ENCODE assay signal across 9 mouse cellular contexts in genomic region chr10:95643696-95644360, GRCm38 (mm10). TPM values are rescaled to one million over a fixed set of nuclear protein-coding genes. Genes with fewer than 3 reads are reported as not detected.
DNase-seq lines count a peak whose midpoint lies in the region; ATAC-seq and TF ChIP-seq lines count a peak whose summit lies in the region.
"Had no signal": no experiment of that assay in that cellular context is flagged by ENCODE, and none has a peak within 500 bp of the region (broad histone marks: within the 10 kb centered on the region; RNA-seq: fewer than 3 reads in every experiment).

No protein-coding gene starts in this region.

- peak overlapping the region; percentile 94 for H3K27ac ChIP-seq in liver, adult 2 months (replicated peaks; ENCODE audit: insufficient read depth, low read depth, low read length)
- peak overlapping the region; percentile 36 for H3K27ac ChIP-seq in heart, embryonic 13.5 days (replicated peaks)
- peak overlapping the region; percentile 79 for H3K27ac ChIP-seq in liver, postnatal 0 days (ENCODE audit: low read depth)
- H3K27ac ChIP-seq in thymus, adult 2 months (ENCODE audit: control insufficient read depth, insufficient read depth, low read length), result no peak overlapping the region
- H3K27ac ChIP-seq: hindbrain, embryonic 15.5 days had no signal

- ATAC-seq in heart, embryonic 13.5 days (ENCODE audit: extremely low read depth, insufficient number of reproducible peaks, low FRiP score, low TSS enrichment), result no peak
- ATAC-seq in liver, postnatal 0 days, result peak; percentile 93
- ATAC-seq in megakaryocyte, adult 5-6 weeks (ENCODE audit: poor library complexity, severe bottlenecking), result no peak

- no peak for TF ChIP-seq POLR2A in liver, adult 2 months (IDR thresholded peaks at IDR 0.05; ENCODE audit: extremely low read depth, insufficient read depth, low read length)
- no peak for TF ChIP-seq POLR2A in thymus, adult 2 months (IDR thresholded peaks at IDR 0.05; ENCODE audit: control insufficient read depth, extremely low read depth, insufficient read depth, low read length, poor library complexity)

- peak overlapping the region; percentile 43 for H3K9ac ChIP-seq in liver, adult 2 months (ENCODE audit: low read depth, low read length)
- no peak overlapping the region for H3K9ac ChIP-seq in heart, embryonic 13.5 days
- 0 out of 2 replicates have a peak overlapping the region, but pooled peaks have one; percentile 5 for H3K9ac ChIP-seq in liver, postnatal 0 days (replicated peaks)
- H3K9ac ChIP-seq: hindbrain, embryonic 15.5 days had no signal

- H3K4me3 ChIP-seq in liver, adult 2 months (ENCODE audit: insufficient read depth, low read depth, low read length), result no peak overlapping the region
- no peak overlapping the region for H3K4me3 ChIP-seq in heart, embryonic 13.5 days
- no peak overlapping the region for H3K4me3 ChIP-seq in liver, postnatal 0 days (ENCODE audit: low read depth, low read length)
- no peak overlapping the region for H3K4me3 ChIP-seq in thymus, adult 2 months (ENCODE audit: control insufficient read depth, insufficient read depth, low read length)
- H3K4me3 ChIP-seq: hindbrain, embryonic 15.5 days had no signal

- H3K79me2 ChIP-seq in liver, adult 2 months (ENCODE audit: control insufficient read depth, insufficient read depth, low read length), result no peaks in the 10 kb centered on the region

- no peak for TF ChIP-seq CTCF in liver, adult 2 months (IDR thresholded peaks at IDR 0.05; ENCODE audit: low read depth, low read length)
- no peak for TF ChIP-seq CTCF in liver, postnatal 0 days (IDR thresholded peaks at IDR 0.05; ENCODE audit: low read depth)
- no peak for TF ChIP-seq CTCF in thymus, adult 2 months (IDR thresholded peaks at IDR 0.05; ENCODE audit: borderline replicate concordance, control insufficient read depth, extremely low read depth, insufficient read depth, low read length, poor library complexity)

- H3K27me3 ChIP-seq in liver, adult 2 months (ENCODE audit: control insufficient read depth, insufficient read depth, low read length), result no peaks in the 10 kb centered on the region
- no peaks in the 10 kb centered on the region for H3K27me3 ChIP-seq in heart, embryonic 13.5 days (replicated peaks)
- no peaks in the 10 kb centered on the region for H3K27me3 ChIP-seq in liver, postnatal 0 days (ENCODE audit: insufficient read depth, low read length)
- H3K27me3 ChIP-seq in thymus, adult 2 months (ENCODE audit: control insufficient read depth, insufficient read depth, low read length), result no peaks in the 10 kb centered on the region
- H3K27me3 ChIP-seq: hindbrain, embryonic 15.5 days had no signal

- DNase-seq in liver, adult 2 months (ENCODE audit: extremely low read depth, low read depth, low spot score), result peak; percentile 98
- DNase-seq in liver (no peak), adipocyte (ENCODE audit: low spot score) (peak; percentile 91)
- DNase-seq in liver, postnatal 0 days, result peak; percentile 32
- no peak for DNase-seq in thymus, adult 2 months
- no peak for DNase-seq in left cerebral cortex, adult 11 months (ENCODE audit: low spot score)

- no peak overlapping the region for H3K4me2 ChIP-seq in heart, embryonic 13.5 days
- H3K4me2 ChIP-seq in liver, postnatal 0 days (ENCODE audit: low read depth, low read length), result no peak overlapping the region
- H3K4me2 ChIP-seq: hindbrain, embryonic 15.5 days had no signal

- peaks cover 8% of the 10 kb centered on the region; the same call in 1 of the 2 replicates for H3K4me1 ChIP-seq in liver, adult 2 months (ENCODE audit: control insufficient read depth, insufficient read depth, low read length)
- peaks cover 16% of the 10 kb centered on the region for H3K4me1 ChIP-seq in heart, embryonic 13.5 days
- no peaks in the 10 kb centered on the region; the same call in 1 of the 2 replicates for H3K4me1 ChIP-seq in liver, postnatal 0 days (ENCODE audit: insufficient read depth)
- H3K4me1 ChIP-seq in thymus, adult 2 months (replicated peaks; ENCODE audit: control insufficient read depth, insufficient read depth, low read length), result no peaks in the 10 kb centered on the region
- H3K4me1 ChIP-seq: hindbrain, embryonic 15.5 days had no signal

- H3K9me3 ChIP-seq in heart, embryonic 13.5 days, result no peaks in the 10 kb centered on the region
- no peaks in the 10 kb centered on the region for H3K9me3 ChIP-seq in liver, postnatal 0 days (ENCODE audit: low read length)
- H3K9me3 ChIP-seq: hindbrain, embryonic 15.5 days had no signal

- H3K36me3 ChIP-seq in liver, adult 2 months (ENCODE audit: control insufficient read depth, insufficient read depth, low read length), result no peaks in the 10 kb centered on the region
- H3K36me3 ChIP-seq in heart, embryonic 13.5 days, result no peaks in the 10 kb centered on the region
- H3K36me3 ChIP-seq in liver, postnatal 0 days (replicated peaks; ENCODE audit: insufficient read depth, low read length), result no peaks in the 10 kb centered on the region
- no peaks in the 10 kb centered on the region for H3K36me3 ChIP-seq in thymus, adult 2 months (ENCODE audit: control insufficient read depth, insufficient read depth, low read length)
- H3K36me3 ChIP-seq: hindbrain, embryonic 15.5 days had no signal

- peak; percentile 63; the same call in 1 of the 2 replicates for TF ChIP-seq EP300 in liver, postnatal 0 days (IDR thresholded peaks at IDR 0.05; ENCODE audit: low read depth)

- 26% methylated on average over 6 of the region's 6 CpGs for WGBS in liver, adult 2 months
- WGBS in heart, embryonic 13.5 days, result 54% methylated on average over 6 of the region's 6 CpGs
- WGBS in liver, postnatal 0 days (ENCODE audit: insufficient replicate concordance), result 54% methylated on average over 6 of the region's 6 CpGs
- WGBS in thymus, adult 2 months, result 72% methylated on average over 6 of the region's 6 CpGs

RNA-seq across cellular contexts. Expression of gene Anapc15-ps, which starts 29.4 kb away (rescaled TPM):
- total RNA-seq in liver, adult 2 months (2014; rRNA removed), result not detected in 2 replicates
- polyA plus RNA-seq in liver, adult 2 months (2012; rRNA removed), result not detected in 2 replicates
- not detected in 2 replicates for polyA plus RNA-seq in heart, embryonic 13.5 days (2015; fragmentation: Nextera tagmentation; extraction: Ambion mirVana)
- polyA plus RNA-seq in liver, postnatal 0 days (2015; fragmentation: Nextera tagmentation; extraction: Ambion mirVana), result not detected in 2 replicates
- polyA plus RNA-seq in thymus, adult 2 months (2012; rRNA removed), result not detected in 2 replicates
- 0.52 TPM in 1 of 2 replicates, not detected in the other for total RNA-seq in megakaryocyte, adult 5-6 weeks (2015)
- total RNA-seq in megakaryocyte, adult 5-6 weeks (2017), result not detected in 2 replicates
- polyA plus RNA-seq: hindbrain, embryonic 15.5 days had no signal

Comparison
In these comparisons a context has a peak if more than half of its experiments do, and no peak if none do; other contexts are left out.
1. DNase-seq: peak in liver, adult 2 months (single experiment), adipocyte (single experiment) and liver, postnatal 0 days (single experiment); none in liver (single experiment), thymus, adult 2 months (single experiment) and left cerebral cortex, adult 11 months (single experiment).